Mouse (Mus musculus): ENCODE data around the gene Bmp6.

Bmp6 gene

GRCm38 (mm10) chr13:38544769-38545445 is 200.0 kb downstream of the Bmp6 start:
- DNase-seq (ENCODE audit: low spot score): no peak

GRCm38 (mm10) chr13:38545460-38545859 is 200.6 kb downstream of the Bmp6 start:
- no peak for DNase-seq (ENCODE audit: low spot score)

- DNase-seq (ENCODE audit: low spot score): no peak
Observed at GRCm38 (mm10) chr13:38546754-38547153, 201.8 kb downstream of the Bmp6 start.

GRCm38 (mm10) chr13:38547717-38548116 is 202.8 kb downstream of the Bmp6 start:
- no peak for DNase-seq (ENCODE audit: low spot score)

- DNase-seq (ENCODE audit: low spot score): no peak
Observed at GRCm38 (mm10) chr13:38548681-38549080, 203.8 kb downstream of the Bmp6 start.
